Mouse (Mus musculus): ENCODE measurements around the gene D930007J09Rik. TPM values are rescaled to one million over a fixed set of nuclear protein-coding genes. Genes with fewer than 3 reads are reported as not detected.

D930007J09Rik gene
- polyA plus RNA-seq, 1 experiment from 2014 or later = not detected

DNA sequence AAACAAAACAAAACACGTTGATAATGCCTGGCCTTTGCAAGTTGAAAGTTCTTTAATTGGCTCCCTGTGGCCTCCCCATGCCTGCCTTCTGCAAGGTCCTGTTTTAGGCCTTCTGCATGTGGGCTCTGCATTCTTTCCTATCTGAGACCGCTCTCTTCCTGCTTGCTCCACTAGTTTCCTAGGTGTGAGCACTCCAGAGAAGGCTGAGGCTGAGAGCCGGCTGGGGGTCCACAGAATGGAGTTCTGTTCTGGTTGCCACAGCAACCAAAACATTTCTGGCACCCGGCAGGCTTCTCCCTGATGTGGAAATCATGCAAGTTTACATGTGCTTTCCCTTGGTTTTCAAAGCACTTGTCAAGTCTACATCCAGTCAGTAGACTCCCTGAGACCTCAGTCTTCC, 43.6 kb downstream of the D930007J09Rik start:
- Histone ChIP-seq H3K9me3 (ENCODE audit: control insufficient read depth, low read length) (no peaks in the 10 kb centered on the region), H3K4me1 (ENCODE audit: control insufficient read depth, insufficient read depth, low read length) (no peaks in the 10 kb centered on the region), H3K4me3 (replicated peaks; ENCODE audit: low read depth, low read length) (no peak overlapping the region), H3K4me2 (ENCODE audit: low read length) (no peak overlapping the region), H3K9ac (replicated peaks; ENCODE audit: low read length) (no peak overlapping the region), H3K27me3 (ENCODE audit: control insufficient read depth, insufficient read depth, low read length) (no peaks in the 10 kb centered on the region), H3K36me3 (ENCODE audit: control insufficient read depth, insufficient read depth, low read length) (no peaks in the 10 kb centered on the region), H3K27ac (replicated peaks; ENCODE audit: low read depth, low read length) (no peak overlapping the region)
- DNase-seq (peak; percentile 46), ATAC-seq (ENCODE audit: low FRiP score, low TSS enrichment) (no peak)
- 6% methylated on average over 4 of the region's 4 CpGs for WGBS

Other genes with a start within 250 kb of the D930007J09Rik start
- 0.20 TPM in 1 of 2 replicates, not detected in the other for gene Mylk4, start 18.9 kb downstream of the D930007J09Rik start, polyA plus RNA-seq (2014; fragmentation: Nextera tagmentation; extraction: Ambion mirVana)
- 26.5 and 28.0 TPM in 2 replicates for gene Wrnip1, start 811 bp downstream of the D930007J09Rik start, polyA plus RNA-seq (2014; fragmentation: Nextera tagmentation; extraction: Ambion mirVana)
- 2.2 and 2.9 TPM in 2 replicates for gene Serpinb1a, start 48.3 kb upstream of the D930007J09Rik start, polyA plus RNA-seq (2014; fragmentation: Nextera tagmentation; extraction: Ambion mirVana)
- not detected in 2 replicates for gene Serpinb1c, start 95.4 kb upstream of the D930007J09Rik start, polyA plus RNA-seq (2014; fragmentation: Nextera tagmentation; extraction: Ambion mirVana)
- 0.81 and 0.95 TPM in 2 replicates for gene Serpinb6b, start 162.4 kb upstream of the D930007J09Rik start, polyA plus RNA-seq (2014; fragmentation: Nextera tagmentation; extraction: Ambion mirVana)
- 0.32 and 1.8 TPM in 2 replicates for gene Serpinb9, start 200.4 kb upstream of the D930007J09Rik start, polyA plus RNA-seq (2014; fragmentation: Nextera tagmentation; extraction: Ambion mirVana)
- 0.62 TPM in 1 of 2 replicates, not detected in the other for gene Serpinb9b, start 224.6 kb upstream of the D930007J09Rik start, polyA plus RNA-seq (2014; fragmentation: Nextera tagmentation; extraction: Ambion mirVana)